Mouse (Mus musculus): ENCODE data around the gene Synj1. TPM values are rescaled to one million over a fixed set of nuclear protein-coding genes. Genes with fewer than 3 reads are reported as not detected.

The Synj1 gene
- 100 to 1,000 TPM; 231 to 243 TPM for total RNA-seq (2021)

DNA sequence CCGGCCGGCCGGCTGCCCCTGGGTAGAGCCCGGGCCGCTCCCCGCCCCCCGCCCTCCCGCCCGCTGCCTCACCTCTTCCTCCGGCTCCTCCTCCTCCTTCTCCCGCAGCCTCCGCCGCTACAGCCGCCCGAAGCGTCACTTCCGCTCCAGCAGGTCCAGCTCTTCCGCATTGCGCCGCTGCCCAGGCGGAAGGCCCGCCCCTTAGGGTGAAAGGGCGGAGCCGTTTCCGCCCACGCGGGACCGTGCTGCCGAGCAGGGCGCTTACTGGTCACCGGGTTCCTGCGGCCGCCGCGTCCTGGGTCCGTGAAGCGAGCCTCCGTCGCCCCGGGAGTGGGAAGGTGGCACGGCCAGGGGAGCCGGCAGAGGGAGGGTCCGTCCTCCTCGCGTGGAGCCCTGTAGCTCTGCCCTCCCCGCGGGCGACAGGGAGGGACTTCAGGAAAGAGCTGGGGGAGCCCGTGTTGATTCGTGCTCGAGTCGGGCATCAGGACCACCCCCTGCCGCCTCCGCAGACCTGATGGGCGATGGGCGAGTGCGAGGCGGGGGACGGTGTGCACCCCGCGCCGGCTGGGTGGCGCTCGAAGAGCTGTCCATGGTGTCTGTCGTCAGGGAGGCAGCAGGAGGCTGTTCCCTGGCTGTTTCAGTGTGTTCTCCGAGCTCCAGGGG is at the start of gene Synj1:
Synj1 (minus strand) TSS at position 288 of the 663 bp plus-strand sequence.
- peak; percentile 87 to 95 for DNase-seq (ENCODE audit: extremely low spot score in 1 of 2, low spot score in 2 of 2)
- intact Hi-C loops (cut with DNase I): loop anchor here (10.0 kb wide), 1 partner anchor 56 kb away; no protein-coding TSS in a partner anchor

DNA sequence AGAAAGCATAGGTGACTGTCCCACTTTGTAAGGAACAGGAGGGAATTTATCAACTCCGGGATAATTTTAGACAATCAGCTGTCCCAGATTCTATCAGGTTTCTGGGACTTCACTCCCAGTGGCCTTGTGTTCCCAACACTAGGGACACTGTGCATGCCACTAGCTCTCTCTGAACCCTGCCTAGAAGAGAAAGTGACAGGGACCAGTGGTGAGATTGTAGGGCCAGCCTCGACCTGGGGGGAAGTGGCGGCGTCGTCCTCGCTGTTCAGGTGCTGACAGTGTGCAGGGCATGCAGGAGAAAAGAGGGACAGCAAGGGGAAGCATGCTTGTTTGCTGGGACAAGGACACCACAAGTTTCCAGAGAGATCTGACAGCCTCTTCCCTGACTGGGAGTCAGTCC is 46.6 kb upstream of the Synj1 start:
- DNase-seq (ENCODE audit: extremely low spot score in 1 of 2, low spot score in 2 of 2): no peak
- intact Hi-C loops (cut with DNase I): no loop called here

DNA sequence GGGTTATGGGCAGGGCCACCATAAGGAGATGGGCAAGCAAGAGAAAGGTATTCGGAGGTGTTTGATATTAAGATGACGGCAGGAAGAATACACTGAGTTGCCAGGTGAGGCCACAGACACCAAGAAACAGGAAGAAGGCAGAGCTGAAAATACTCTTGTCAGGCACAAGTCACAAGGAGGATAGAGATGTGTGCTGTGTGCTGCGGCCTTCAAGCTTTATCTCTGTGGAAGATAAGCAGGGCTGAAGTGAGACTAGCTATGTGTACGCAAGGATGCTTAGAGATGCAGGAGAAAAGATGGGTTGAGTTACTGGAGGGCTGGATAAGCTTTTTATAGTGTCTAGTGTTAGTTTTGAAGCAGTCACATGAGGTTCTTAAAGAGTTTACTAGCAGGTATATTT is 46.2 kb upstream of the Synj1 start:
- intact Hi-C loops (cut with DNase I): no loop called here
- DNase-seq (ENCODE audit: extremely low spot score in 1 of 2, low spot score in 2 of 2): no peak

DNA sequence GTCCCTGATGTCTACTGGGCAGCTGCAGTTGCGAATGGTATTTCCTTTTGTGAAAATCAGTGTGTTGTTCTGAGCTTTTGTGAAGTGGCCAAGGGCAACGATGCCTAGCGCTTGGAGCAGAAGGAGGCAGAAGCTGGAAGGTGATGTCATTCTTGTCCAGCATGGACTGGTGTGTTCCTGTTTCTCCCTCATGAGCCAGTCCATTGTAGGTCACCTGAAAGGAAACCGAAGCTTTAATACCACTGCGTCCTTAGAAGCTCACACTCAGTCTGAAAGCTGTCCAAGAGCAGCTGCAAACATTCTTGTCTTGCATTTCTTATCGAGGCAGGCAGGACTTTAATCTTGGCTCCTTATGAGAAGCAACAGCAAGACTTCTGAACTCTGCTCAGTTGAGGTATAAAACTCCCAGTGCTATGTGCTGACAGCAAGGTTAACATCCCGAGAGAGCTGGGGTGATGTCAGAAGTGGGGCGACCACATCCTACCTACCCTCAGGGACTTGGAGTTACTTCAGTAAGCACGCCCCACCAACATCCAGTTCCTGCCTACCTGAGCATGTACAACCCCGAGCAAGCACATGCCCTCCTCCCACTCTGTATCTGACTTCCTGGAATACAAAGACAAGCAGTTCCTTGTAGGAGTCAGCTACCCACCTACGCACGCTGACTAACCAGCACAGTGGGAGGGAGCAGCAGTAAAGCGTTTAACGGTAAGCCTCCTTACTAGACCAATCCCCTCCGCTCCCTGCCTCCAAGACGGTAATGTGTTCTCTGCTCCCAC is 45.1 kb upstream of the Synj1 start:
- intact Hi-C loops (cut with DNase I): no loop called here
- DNase-seq (ENCODE audit: extremely low spot score in 1 of 2, low spot score in 2 of 2): no peak

DNA sequence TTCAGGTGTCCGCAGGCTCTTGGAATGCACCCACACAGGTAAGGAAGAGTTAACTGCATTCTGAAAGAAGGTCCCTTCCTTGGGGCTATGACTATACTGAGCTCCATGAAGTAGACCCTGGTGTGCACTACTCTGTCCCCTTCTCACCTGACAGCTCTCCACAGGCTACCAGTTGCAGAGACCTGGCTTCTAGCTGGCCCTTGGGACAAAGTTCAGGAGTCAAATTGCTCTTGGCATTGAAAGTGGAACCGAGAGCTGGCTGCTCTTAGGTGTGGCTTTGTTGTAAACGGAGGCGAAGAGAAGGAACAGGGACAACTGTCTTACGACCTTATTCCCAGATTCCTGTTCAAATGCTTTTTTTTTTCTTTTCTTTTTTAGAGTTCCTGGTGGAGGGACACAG is 44.0 kb upstream of the Synj1 start:
- intact Hi-C loops (cut with DNase I): no loop called here
- no peak for DNase-seq (ENCODE audit: extremely low spot score in 1 of 2, low spot score in 2 of 2)

DNA sequence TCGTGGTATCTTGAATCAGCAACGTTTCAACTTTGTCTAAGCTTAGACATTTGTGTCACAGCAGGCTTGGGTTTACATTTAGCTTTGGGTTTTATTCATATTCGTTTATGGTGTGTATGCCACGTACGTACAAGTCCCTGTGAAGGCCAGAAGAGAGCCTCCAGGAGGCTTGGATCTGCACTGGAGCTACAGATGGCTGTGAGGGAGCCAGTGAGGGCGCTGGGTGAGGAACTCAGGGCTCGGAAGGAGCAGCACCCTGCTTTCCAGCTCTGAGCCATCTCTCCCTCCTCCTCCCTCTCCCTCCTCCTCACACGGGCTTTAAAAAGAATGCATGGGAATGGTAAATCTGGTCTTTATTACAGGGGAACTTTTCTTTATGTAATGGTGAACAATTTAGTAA is 42.5 kb upstream of the Synj1 start:
- DNase-seq (ENCODE audit: extremely low spot score in 1 of 2, low spot score in 2 of 2): no peak

DNA sequence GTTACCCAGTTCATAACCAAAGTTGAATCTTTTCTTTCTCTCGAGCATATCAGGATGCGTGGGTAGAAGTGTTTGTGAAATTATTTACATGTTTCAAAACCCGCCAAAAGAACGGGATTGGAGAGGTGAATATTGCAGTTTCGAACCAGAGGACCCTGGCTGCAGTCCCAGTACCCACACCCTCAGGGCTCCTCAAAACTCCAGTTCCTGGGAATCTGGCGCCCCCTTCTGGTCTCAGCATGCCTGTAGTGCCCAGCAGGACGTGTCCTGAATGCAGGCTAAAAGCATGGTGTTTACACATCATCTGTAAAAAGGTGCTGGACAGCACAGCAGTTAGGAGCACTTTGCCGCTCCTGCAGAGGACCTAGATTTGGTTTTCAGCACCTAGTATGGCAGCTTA is 34.4 kb upstream of the Synj1 start:
- intact Hi-C loops (cut with DNase I): no loop called here
- DNase-seq (ENCODE audit: extremely low spot score in 1 of 2, low spot score in 2 of 2): peak; percentile 23 to 67

More for the DNA sequence above, 42.5 kb upstream of the Synj1 start:
- intact Hi-C loops (cut with DNase I): no loop called here

DNA sequence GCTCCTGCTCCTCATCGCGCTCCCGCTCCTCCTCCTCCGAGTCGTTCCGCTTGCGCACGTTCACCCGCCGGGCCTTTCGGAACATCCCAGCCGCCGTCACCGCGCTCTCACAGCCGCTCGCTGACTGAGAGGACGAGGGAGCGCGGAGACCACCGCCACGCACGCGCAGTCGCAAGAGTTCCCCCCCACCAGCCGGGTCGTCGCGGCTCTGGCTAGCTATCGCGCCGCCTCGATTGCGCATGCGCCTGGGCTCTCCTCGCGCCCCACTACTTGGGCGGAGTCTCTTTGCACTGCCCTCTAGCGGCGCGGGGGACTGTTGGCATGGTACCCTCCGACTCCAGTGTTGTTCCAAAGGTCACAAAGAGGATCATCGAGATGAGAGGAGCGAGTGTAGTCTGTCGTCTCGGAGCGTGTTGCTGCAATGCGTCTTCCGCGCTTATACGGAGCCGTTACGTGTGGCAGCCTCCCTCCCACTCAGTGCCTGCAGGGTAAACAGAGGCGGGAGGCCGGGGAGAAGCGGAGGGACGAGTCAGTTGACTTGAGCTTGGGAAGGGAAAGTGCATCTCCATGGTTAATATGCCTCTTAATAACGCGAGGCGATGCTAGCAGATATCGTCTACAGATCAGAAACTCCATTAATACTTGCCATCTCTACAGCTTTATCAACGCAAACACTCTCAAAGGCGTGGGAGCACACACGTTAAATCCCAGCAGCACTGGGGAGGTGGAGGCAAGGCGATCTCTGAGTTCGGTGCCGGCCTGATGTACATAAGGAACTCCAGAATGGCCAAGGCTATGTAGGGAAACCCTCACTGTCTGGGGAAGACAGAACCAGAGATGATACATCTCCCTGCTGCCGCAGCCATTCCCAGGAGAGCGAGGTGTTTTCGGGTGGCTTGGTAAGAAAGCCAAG is 33.4 kb upstream of the Synj1 start, which contains the start of gene Paxbp1:
Paxbp1 (minus strand) TSS at position 274 of the 913 bp plus-strand sequence.
- peak; percentile 98 for DNase-seq (ENCODE audit: extremely low spot score in 1 of 2, low spot score in 2 of 2)
- intact Hi-C loops (cut with DNase I): no loop called here

DNA sequence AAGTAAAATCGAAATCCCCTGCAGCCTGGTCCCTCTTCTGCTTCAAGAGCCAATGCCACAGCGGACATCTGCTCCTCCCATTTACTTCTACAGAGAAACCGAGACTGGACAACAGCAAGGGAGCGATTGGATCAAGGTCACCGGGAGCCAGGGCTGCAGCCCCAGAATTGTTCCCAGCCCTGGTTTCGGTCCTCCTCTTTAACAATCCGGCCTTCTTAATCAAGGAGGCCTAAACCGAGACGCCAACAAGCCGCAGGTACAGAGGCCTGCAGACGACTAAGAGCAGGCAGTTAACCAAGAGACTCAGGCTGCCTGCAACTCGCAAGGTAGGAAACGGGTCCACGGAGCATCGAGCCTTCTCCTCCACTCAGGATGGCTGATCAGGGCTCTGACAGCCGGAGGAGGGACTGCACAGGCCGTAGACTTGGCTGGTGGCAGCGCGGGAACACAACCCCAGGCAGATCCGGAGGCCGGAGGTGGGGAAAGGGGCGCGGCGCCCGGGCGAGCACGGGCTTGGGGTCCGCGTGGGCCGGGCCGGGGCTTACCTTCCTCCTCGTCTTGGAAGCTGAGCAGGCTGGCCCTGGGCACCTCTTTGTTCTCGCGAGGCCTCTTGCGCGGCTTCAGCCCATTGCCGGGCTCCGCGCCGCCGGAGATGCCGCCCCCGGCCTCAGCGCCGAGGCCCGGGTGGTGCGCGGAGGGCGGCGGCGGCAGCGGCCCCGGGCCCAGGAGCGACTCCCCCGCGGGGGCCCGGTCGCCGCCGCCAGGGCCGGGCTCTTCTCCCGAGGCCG is 32.5 kb upstream of the Synj1 start:
- intact Hi-C loops (cut with DNase I): no loop called here
- peak; percentile 20 to 85 for DNase-seq (ENCODE audit: extremely low spot score in 1 of 2, low spot score in 2 of 2)

DNA sequence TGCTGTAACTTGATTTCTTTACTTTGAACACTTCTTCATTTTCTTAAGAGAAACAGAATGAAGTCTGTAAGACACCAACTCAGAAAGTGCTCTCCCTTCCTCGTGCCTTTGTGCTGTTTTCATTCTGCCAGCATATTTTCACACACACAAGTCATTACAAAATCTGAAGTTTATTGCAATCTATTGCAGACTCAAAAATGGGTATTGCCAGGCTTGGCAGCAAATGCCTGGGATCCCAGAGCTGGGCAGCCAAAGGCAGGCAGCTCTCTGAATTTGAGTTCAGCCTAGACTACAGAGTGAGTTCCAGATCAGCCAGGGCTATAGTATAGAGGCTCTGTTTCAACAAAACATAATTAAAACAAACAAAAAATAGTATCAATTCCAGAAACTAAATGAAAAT is 31.5 kb upstream of the Synj1 start:
- intact Hi-C loops (cut with DNase I): no loop called here
- DNase-seq (ENCODE audit: extremely low spot score in 1 of 2, low spot score in 2 of 2): no peak

DNA sequence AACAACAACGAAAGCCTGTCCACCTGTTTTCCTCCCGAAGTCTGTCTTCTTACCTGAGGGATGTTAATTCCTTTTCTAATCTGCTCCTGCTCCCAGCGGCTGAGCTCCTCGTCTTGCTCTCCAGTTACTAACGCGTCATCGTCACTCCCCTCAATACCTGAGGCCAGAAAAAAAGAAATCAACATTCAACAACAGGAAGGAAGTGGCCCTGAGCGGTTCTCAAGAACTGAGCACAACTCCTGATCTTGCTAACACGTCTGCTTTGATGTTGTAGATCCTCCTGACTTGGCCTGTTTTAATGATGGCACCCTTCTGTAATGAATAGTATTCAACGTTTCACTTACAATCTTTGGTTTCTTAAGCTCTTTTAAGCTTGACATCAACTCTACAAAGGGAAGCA is 24.8 kb upstream of the Synj1 start:
- intact Hi-C loops (cut with DNase I): no loop called here
- no peak for DNase-seq (ENCODE audit: extremely low spot score in 1 of 2, low spot score in 2 of 2)

DNA sequence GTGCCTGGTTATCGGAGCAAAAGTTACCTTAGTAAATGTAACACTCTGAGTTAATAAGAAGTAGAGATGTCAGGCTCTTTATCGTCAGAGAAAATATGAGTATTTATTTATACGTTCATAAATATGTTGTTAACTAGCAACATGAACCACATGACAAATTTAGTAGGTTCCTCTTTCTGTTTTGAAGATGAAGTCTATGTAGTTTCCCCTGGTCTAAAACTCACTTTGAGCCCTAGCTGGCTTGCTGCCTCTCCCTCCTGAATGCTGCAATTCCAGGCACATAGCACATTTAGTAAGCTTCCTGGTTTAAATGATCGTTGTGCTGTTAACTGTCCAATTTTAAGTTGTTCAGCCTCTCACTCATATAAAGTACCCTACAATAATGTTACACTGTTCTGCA is 19.6 kb upstream of the Synj1 start:
- intact Hi-C loops (cut with DNase I): loop anchor here (5.0 kb wide), 1 partner anchor 58 kb away; no protein-coding TSS in a partner anchor
- no peak for DNase-seq (ENCODE audit: extremely low spot score in 1 of 2, low spot score in 2 of 2)

DNA sequence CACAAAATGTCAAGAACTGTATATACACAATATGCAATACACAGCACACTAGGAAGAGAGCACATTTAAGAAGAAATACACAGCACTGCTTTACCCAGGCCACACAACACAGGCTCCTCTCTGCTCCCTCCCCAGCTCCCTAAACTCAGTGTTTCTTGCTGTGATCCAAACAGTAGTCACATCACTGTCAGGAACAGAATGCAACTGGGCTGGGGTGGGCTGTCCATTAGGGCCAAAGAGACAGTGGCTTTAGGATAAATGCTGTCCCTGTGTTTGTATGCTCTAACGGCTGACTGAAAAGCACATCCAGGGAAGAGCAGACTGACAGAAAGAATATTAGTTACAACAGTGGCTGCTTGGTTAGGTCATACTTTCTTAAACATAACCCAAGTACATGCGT is 18.8 kb upstream of the Synj1 start:
- intact Hi-C loops (cut with DNase I): loop anchor here (5.0 to 10.0 kb wide), 3 partner anchors 58 to 645 kb away; no protein-coding TSS in a partner anchor

DNA sequence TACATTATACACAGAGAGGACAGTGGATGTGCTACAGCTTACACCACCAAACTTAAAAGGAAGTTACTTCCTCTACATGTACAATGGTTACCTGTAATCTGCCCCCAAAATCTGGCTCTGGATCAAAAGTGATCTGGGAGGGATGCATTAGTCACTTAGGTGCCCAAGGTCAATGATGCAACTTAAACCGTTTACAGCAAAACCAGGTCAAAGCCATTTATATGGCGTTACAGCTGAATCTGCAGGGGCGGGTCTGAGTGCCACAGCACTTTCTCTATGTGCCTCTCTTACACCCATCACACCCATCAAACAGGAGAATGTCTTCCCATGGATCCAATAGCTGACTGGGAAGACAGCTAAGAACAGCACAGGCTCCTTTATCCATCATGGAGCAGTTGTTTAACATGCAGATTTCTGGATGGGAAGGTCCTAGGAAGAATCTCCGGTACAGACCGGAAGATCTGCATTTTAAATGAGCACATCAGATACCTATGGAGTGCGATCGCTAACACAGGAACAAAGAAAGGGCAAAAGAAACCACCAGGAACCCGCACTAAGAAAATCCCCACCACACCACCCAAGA is 18.1 kb upstream of the Synj1 start:
- no peak for DNase-seq (ENCODE audit: extremely low spot score in 1 of 2, low spot score in 2 of 2)
- intact Hi-C loops (cut with DNase I): loop anchor here (10.0 kb wide), 2 partner anchors 254 to 646 kb away; no protein-coding TSS in a partner anchor

More for the DNA sequence above, 18.8 kb upstream of the Synj1 start:
- no peak for DNase-seq (ENCODE audit: extremely low spot score in 1 of 2, low spot score in 2 of 2)

DNA sequence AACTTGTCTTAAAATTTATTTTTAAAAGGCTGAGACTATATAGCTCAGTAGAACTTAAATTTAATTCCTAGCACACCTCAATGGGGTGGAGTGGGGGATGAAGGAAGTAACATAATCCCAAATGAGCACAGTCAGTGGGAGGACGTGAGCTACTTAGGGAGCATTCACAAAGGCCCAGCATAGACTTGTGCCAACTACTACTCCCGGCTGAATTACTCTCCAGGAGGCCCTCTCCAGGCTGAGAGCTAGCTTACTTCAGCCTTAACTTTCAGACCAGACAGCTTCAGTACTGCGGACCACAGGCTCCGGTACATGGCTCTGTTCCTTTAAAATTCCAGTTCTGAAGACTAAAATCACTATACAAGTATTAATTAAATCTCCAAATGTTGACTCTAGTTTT is 15.2 kb upstream of the Synj1 start:
- intact Hi-C loops (cut with DNase I): loop anchor here (10.0 kb wide), 2 partner anchors 251 to 649 kb away; no protein-coding TSS in a partner anchor
- no peak for DNase-seq (ENCODE audit: extremely low spot score in 1 of 2, low spot score in 2 of 2)

DNA sequence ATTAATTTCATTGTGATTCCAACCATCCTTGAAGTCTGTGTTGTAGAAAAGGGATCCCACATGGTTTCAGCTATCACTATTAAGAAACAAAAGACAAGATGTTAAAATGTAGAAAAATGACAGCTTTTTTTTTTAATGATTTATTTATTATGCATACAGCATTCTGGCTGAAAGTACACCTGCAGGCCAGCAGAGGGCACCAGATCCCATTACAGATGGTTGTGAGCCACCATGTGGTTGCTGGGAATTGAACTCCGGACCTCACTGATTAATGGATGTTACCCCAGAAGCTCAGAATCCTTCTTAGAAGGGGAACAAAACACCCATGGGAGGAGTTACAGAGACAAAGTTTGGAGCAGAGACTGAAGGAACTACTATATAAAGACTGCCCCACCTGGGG is 12.3 kb upstream of the Synj1 start:
- intact Hi-C loops (cut with DNase I): loop anchor here (10.0 kb wide), 2 partner anchors 249 to 651 kb away; no protein-coding TSS in a partner anchor
- no peak for DNase-seq (ENCODE audit: extremely low spot score in 1 of 2, low spot score in 2 of 2)

DNA sequence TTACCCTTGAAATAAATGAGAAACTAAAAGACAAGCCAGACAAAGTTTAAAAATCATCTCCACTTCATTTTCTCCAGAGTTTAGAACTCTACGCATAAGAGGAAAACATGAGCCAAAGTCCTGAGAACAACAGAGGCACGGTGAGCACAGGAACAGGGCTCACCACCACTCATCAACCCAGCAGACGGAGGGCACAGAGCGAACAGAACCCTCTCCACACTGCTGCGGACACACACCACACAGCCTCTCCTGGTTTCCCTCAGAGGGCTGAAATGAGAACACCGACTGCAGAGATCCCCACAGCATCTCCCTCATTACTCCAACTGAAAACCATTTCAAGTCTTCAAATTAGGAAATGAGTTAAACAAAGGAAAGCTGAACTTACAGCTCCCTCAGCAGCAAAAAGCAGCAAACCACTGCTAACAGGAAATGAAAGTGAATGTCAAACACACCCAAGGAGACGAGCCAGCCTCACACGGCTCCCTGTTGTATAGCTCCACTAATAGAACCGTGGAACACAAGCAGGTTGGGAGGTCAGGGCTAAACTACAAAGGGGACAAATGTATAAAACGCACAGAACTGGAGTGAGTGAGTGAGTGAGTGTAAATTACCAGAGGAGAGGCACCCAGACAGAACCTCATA is 9.9 kb upstream of the Synj1 start:
- intact Hi-C loops (cut with DNase I): loop anchor here (10.0 kb wide), 2 partner anchors 246 to 654 kb away; no protein-coding TSS in a partner anchor
- DNase-seq (ENCODE audit: extremely low spot score in 1 of 2, low spot score in 2 of 2): no peak

All from left cerebral cortex, postnatal 10 days (tissue).